9 mouse cellular contexts compared by ENCODE assay signal in genomic region chr6:148404500-148404899, GRCm38 (mm10). TPM values are rescaled to one million over a fixed set of nuclear protein-coding genes. Genes with fewer than 3 reads are reported as not detected.
DNase-seq lines count a peak whose midpoint lies in the region; ATAC-seq and TF ChIP-seq lines count a peak whose summit lies in the region.
"Had no signal": no experiment of that assay in that cellular context is flagged by ENCODE, and none has a peak within 500 bp of the region (broad histone marks: within the 10 kb centered on the region; RNA-seq: fewer than 3 reads in every experiment).

No protein-coding gene starts in this region.

- no peaks in the 10 kb centered on the region for H3K9me3 ChIP-seq in stomach, postnatal 0 days (ENCODE audit: control insufficient read depth, low read length)

- H3K36me3 ChIP-seq in testis, adult 2 months (ENCODE audit: control insufficient read depth, insufficient read depth, low read length), result no peaks in the 10 kb centered on the region
- no peaks in the 10 kb centered on the region for H3K36me3 ChIP-seq in stomach, postnatal 0 days (ENCODE audit: control insufficient read depth, insufficient read depth, low read length)

- no peak for TF ChIP-seq EP300 in stomach, postnatal 0 days (optimal IDR thresholded peaks at IDR 0.05)

- peak; percentile 42; the same call in 1 of the 2 replicates for ATAC-seq in frontal cortex, adult (ENCODE audit: low TSS enrichment)
- ATAC-seq in stomach, postnatal 0 days (ENCODE audit: low FRiP score, low TSS enrichment), result peak; percentile 61; the same call in 1 of the 2 replicates
- no peak for ATAC-seq in monocyte, adult 5-6 weeks (replicated peaks; ENCODE audit: insufficient number of reproducible peaks, low FRiP score, low TSS enrichment, poor library complexity, severe bottlenecking)

- no peak overlapping the region for H3K9ac ChIP-seq in stomach, postnatal 0 days (ENCODE audit: low read length)

- H3K4me1 ChIP-seq in testis, adult 2 months (ENCODE audit: control insufficient read depth, insufficient read depth, low read length), result no peaks in the 10 kb centered on the region
- no peaks in the 10 kb centered on the region for H3K4me1 ChIP-seq in stomach, postnatal 0 days (replicated peaks; ENCODE audit: control insufficient read depth, insufficient read depth)

- H3K4me3 ChIP-seq in testis, adult 2 months (ENCODE audit: control insufficient read depth, low read depth, low read length), result no peak overlapping the region
- no peak overlapping the region for H3K4me3 ChIP-seq in stomach, postnatal 0 days (ENCODE audit: low read depth, low read length)

- H3K4me2 ChIP-seq in stomach, postnatal 0 days (replicated peaks; ENCODE audit: low read depth), result no peak overlapping the region

- H3K27me3 ChIP-seq in testis, adult 2 months (ENCODE audit: control insufficient read depth, insufficient read depth, low read length), result no peaks in the 10 kb centered on the region
- no peaks in the 10 kb centered on the region for H3K27me3 ChIP-seq in stomach, postnatal 0 days (ENCODE audit: control insufficient read depth, insufficient read depth, low read length)

- no peak for TF ChIP-seq POLR2A in testis, adult 2 months (IDR thresholded peaks at IDR 0.05; ENCODE audit: control insufficient read depth, low read depth, low read length)

- H3K27ac ChIP-seq in testis, adult 2 months (ENCODE audit: control insufficient read depth, insufficient read depth, low read depth, low read length), result peak overlapping the region; percentile 55; the same call in 1 of the 2 replicates
- 0 out of 2 replicates have a peak overlapping the region, but pooled peaks have one; percentile 49 for H3K27ac ChIP-seq in stomach, postnatal 0 days (replicated peaks)

- no peak for TF ChIP-seq CTCF in testis, adult 2 months (IDR thresholded peaks at IDR 0.05; ENCODE audit: control insufficient read depth, insufficient read depth, insufficient replicate concordance, low read depth, low read length)
- TF ChIP-seq CTCF in stomach, postnatal 0 days (IDR thresholded peaks at IDR 0.05; ENCODE audit: low read depth), result no peak

- 24% methylated on average over 1 of the region's 1 CpGs for WGBS in stomach, postnatal 0 days

- DNase-seq in frontal cortex, postnatal 14 days (ENCODE audit: low spot score in 2 of 2), result no peak
- DNase-seq in testis, postnatal 10 days (ENCODE audit: low spot score), result no peak
- DNase-seq in heart, postnatal 4 days, result peak; percentile 21
- DNase-seq in stomach, postnatal 0 days (ENCODE audit: low spot score), result no peak
- no peak for DNase-seq in MN1 (ENCODE audit: low spot score)
- DNase-seq: cerebellum, adult 11-12 months had no signal

RNA-seq across cellular contexts. Expression of gene Tmtc1, which starts 39.7 kb away (rescaled TPM):
- 3.0 and 3.5 TPM in 2 replicates for polyA plus RNA-seq in testis, adult 2 months (2012; rRNA removed)
- 10 to 100 TPM; 18.7 to 24.0 TPM for total RNA-seq in heart, postnatal 4 days (2021)
- polyA plus RNA-seq in stomach, postnatal 0 days (2015; fragmentation: Nextera tagmentation; extraction: Ambion mirVana), result 0.93 and 0.97 TPM in 2 replicates
- total RNA-seq in monocyte, adult 5-6 weeks (2017), result 0.85 to 8.4 TPM (median 2.0 TPM) in 3 replicates
